Mouse (Mus musculus): Measurements from ENCODE around the gene Tubgcp6. TPM values are rescaled to one million over a fixed set of nuclear protein-coding genes. Genes with fewer than 3 reads are reported as not detected.

Gene Tubgcp6
- polyA plus RNA-seq, 1 experiment from 2014 or later = 15.8 TPM

GRCm38 (mm10) chr15:89060032-89060681 is 62.8 kb downstream of the Tubgcp6 start:
- no peaks in the 10 kb centered on the region for H3K9me3 ChIP-seq
- ATAC-seq (ENCODE audit: low read depth) = peak; percentile 55
- peak overlapping the region; percentile 86 for H3K4me2 ChIP-seq
- H3K4me3 ChIP-seq = peak overlapping the region; percentile 65
- WGBS = 1% methylated on average over 48 of the region's 48 CpGs
- H3K27ac ChIP-seq (replicated peaks) = peak overlapping the region; percentile 74
- H3K27me3 ChIP-seq = peaks cover 69% of the 10 kb centered on the region
- peaks cover 22% of the 10 kb centered on the region for H3K4me1 ChIP-seq (replicated peaks)
- H3K9ac ChIP-seq = peak overlapping the region; percentile 80
- H3K36me3 ChIP-seq = no peaks in the 10 kb centered on the region

DNA sequence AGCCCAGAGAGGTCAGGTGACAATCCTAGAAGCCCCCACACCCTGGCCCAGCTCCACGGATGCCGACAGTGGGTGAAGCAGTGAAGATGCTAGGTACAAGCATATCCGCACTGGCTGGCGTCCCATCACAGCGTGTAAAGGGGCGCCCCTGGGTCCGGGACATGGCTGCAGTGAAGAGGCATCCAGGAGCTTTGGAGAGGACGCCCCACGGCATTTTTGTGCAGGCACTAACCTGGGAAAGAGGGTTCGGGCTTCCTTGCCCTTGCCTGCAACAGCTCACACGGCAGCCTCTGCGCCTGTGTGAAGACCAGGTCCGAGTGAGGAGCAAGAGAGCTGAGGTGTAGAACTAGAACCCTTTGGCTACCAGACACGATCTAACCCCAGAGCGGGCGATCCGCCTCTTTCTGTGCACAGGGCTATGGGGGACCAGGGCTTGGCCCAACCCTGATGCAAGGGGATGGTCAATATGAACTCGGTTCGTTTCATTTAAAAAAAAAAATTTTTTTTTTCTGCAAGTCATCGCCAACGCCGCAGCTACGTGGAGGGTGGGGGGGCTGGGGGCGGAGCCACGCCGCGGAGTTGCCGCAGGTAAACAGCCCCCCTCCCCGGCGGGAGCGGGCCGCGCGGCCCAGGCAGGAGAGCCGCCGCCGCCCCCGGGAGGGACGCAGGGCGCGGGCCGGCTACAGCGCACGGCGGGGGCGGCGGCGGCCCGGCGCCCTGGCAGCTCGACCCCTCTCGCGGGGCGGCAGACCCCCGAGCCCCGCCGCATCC is 63.6 kb downstream of the Tubgcp6 start, which contains the start of gene Panx2:
Panx2 (plus strand) TSS at position 574 of the 771 bp plus-strand sequence.
- peak within 1 kb of the TSS; percentile 65 for H3K4me3 ChIP-seq
- under 1% methylated on average over 30 of the region's 57 CpGs for WGBS
- peak within 1 kb of the TSS; percentile 86 for H3K4me2 ChIP-seq
- H3K4me1 ChIP-seq (replicated peaks) = peaks cover 22% of the 10 kb centered on the region
- peaks cover 62% of the 10 kb centered on the region for H3K27me3 ChIP-seq
- no peaks in the 10 kb centered on the region for H3K36me3 ChIP-seq
- peak; percentile 34 for ATAC-seq (ENCODE audit: low read depth)
- peak within 1 kb of the TSS; percentile 74 for H3K27ac ChIP-seq (replicated peaks)
- no peaks in the 10 kb centered on the region for H3K9me3 ChIP-seq
- peak within 1 kb of the TSS; percentile 80 for H3K9ac ChIP-seq

DNA sequence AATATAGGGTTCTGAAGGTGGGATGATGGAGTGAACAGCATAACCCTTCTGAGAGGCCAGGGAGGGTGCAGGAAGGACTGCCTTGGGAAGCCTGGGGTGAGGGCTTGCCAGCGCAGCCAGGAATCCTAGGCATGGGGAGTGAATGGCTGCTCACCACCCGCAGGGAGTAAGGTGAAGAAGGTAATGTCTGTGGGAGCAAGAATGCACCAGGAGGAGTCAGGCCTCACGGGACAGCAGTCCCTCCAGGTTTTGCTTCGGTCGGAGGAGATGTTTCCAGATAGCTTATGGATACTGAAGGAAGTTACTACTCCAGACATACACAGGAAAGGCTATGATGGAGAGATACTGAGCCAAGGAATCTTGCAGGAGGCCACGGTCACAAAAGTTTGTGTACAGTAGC is 64.2 kb downstream of the Tubgcp6 start:
- 28% methylated on average over 6 of the region's 6 CpGs for WGBS
- Histone ChIP-seq H3K4me3 (peak overlapping the region; percentile 65), H3K36me3 (no peaks in the 10 kb centered on the region), H3K9me3 (no peaks in the 10 kb centered on the region), H3K27me3 (peaks cover 60% of the 10 kb centered on the region), H3K4me1 (replicated peaks) (peaks cover 22% of the 10 kb centered on the region), H3K4me2 (peak overlapping the region; percentile 86), H3K27ac (replicated peaks) (no peak overlapping the region; the same call in 1 of the 2 replicates), H3K9ac (peak overlapping the region; percentile 80; the same call in 1 of the 2 replicates)
- no peak for ATAC-seq (ENCODE audit: low read depth)

- ATAC-seq (ENCODE audit: low read depth) = no peak
- Histone ChIP-seq H3K4me3 (no peak overlapping the region), H3K9ac (no peak overlapping the region), H3K36me3 (no peaks in the 10 kb centered on the region), H3K27me3 (peaks cover 32% of the 10 kb centered on the region), H3K4me1 (replicated peaks) (peaks cover 9% of the 10 kb centered on the region), H3K9me3 (no peaks in the 10 kb centered on the region), H3K4me2 (no peak overlapping the region), H3K27ac (replicated peaks) (no peak overlapping the region)
- 86% methylated on average over 7 of the region's 7 CpGs for WGBS
Observed at GRCm38 (mm10) chr15:89054666-89055065, 68.2 kb downstream of the Tubgcp6 start.

Small RNA genes lying within 50 kb of the gene (microRNA-seq; reads per million reads assigned to microRNA genes)
- gene Mir7118 = 0.44 reads per million

Other genes with a start within 250 kb of the Tubgcp6 start
- not detected in 2 replicates for gene Ttll8, start 168.7 kb downstream of the Tubgcp6 start, polyA plus RNA-seq (2015; fragmentation: Nextera tagmentation; extraction: Ambion mirVana)
- gene Mlc1, start 144.1 kb downstream of the Tubgcp6 start, polyA plus RNA-seq (2015; fragmentation: Nextera tagmentation; extraction: Ambion mirVana) = 6.7 and 8.0 TPM in 2 replicates
- 0.11 TPM in 1 of 2 replicates, not detected in the other for gene Mov10l1, start 140.2 kb downstream of the Tubgcp6 start, polyA plus RNA-seq (2015; fragmentation: Nextera tagmentation; extraction: Ambion mirVana)
- gene Panx2, start 63.4 kb downstream of the Tubgcp6 start, polyA plus RNA-seq (2015; fragmentation: Nextera tagmentation; extraction: Ambion mirVana) = 2.8 and 3.4 TPM in 2 replicates
- 39.6 and 46.8 TPM in 2 replicates for gene Trabd, start 48.0 kb downstream of the Tubgcp6 start, polyA plus RNA-seq (2015; fragmentation: Nextera tagmentation; extraction: Ambion mirVana)
- gene Selenoo, start 34.0 kb downstream of the Tubgcp6 start, polyA plus RNA-seq (2015; fragmentation: Nextera tagmentation; extraction: Ambion mirVana) = 21.0 and 21.9 TPM in 2 replicates
- 23.9 and 26.7 TPM in 2 replicates for gene Hdac10, start 5.6 kb upstream of the Tubgcp6 start, polyA plus RNA-seq (2015; fragmentation: Nextera tagmentation; extraction: Ambion mirVana)
- gene Mapk12, start 17.6 kb upstream of the Tubgcp6 start, polyA plus RNA-seq (2015; fragmentation: Nextera tagmentation; extraction: Ambion mirVana) = 6.7 and 7.0 TPM in 2 replicates
- 35.8 and 40.2 TPM in 2 replicates for gene Mapk11, start 26.5 kb upstream of the Tubgcp6 start, polyA plus RNA-seq (2015; fragmentation: Nextera tagmentation; extraction: Ambion mirVana)
- gene Plxnb2, start 57.7 kb upstream of the Tubgcp6 start, polyA plus RNA-seq (2015; fragmentation: Nextera tagmentation; extraction: Ambion mirVana) = 89.8 and 94.5 TPM in 2 replicates
- gene Dennd6b, start 73.4 kb upstream of the Tubgcp6 start, polyA plus RNA-seq (2015; fragmentation: Nextera tagmentation; extraction: Ambion mirVana) = 68.9 and 71.8 TPM in 2 replicates
- 64.8 and 76.9 TPM in 2 replicates for gene Ppp6r2, start 88.4 kb upstream of the Tubgcp6 start, polyA plus RNA-seq (2015; fragmentation: Nextera tagmentation; extraction: Ambion mirVana)
- 81.8 and 90.0 TPM in 2 replicates for gene Sbf1, start 192.2 kb upstream of the Tubgcp6 start, polyA plus RNA-seq (2015; fragmentation: Nextera tagmentation; extraction: Ambion mirVana)
- not detected in 2 replicates for gene Adm2, start 199.6 kb upstream of the Tubgcp6 start, polyA plus RNA-seq (2015; fragmentation: Nextera tagmentation; extraction: Ambion mirVana)
- gene Miox, start 211.3 kb upstream of the Tubgcp6 start, polyA plus RNA-seq (2015; fragmentation: Nextera tagmentation; extraction: Ambion mirVana) = not detected in 2 replicates
- 34.1 and 35.1 TPM in 2 replicates for gene Lmf2, start 232.5 kb upstream of the Tubgcp6 start, polyA plus RNA-seq (2015; fragmentation: Nextera tagmentation; extraction: Ambion mirVana)
- gene Ncaph2, start 232.6 kb upstream of the Tubgcp6 start, polyA plus RNA-seq (2015; fragmentation: Nextera tagmentation; extraction: Ambion mirVana) = 101 and 117 TPM in 2 replicates

Measured in neural tube, embryonic 13.5 days (tissue).